9 mouse cellular contexts compared by ENCODE assay signal in the genomic region with DNA sequence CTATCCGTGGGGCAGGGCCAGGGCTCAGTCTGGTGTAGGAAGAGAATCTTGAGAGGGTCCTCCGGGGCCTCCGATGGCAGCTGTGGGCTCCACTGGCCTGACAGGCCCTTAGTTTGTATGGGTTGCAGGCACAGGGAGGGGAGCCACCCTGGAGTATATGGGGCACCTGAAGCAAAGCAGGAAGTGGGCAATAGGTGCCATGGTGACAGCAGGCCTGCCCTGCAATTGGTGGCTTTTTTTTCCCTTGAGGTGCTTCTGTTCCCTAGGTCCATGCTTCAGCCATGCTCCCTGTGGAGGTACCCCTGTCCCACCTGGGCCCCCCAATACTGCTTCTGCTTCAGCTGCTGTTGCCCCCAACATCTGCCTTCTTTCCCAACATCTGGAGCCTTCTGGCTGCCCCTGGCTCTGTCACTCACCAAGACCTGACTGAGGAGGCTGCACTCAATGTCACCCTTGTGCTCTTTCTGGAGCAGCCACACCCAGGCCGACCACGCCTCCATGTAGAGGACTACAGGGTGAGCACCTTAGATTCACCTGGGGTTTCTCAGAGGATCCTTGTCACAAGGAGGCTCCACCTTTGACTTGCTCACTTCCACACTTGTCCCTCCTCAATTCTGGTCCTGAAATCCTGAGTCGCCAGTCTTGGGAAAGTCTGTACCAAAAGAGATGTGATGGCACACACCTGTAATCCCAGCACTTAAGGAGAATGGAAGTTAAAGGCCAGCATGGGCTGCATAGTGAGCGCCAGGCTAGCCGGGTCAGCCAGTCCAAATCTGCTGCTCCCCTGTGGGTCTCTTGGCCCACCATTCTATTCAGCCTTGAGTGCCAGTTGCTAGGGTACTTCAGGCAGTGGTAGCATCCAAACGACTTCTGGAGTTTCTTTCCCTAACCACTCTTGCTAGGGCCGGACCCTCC. TPM values are rescaled to one million over a fixed set of nuclear protein-coding genes. Genes with fewer than 3 reads are reported as not detected.
A peak's percentile ranks its signal among the peaks of the same experiment; 100 is the strongest.
DNase-seq lines count a peak whose midpoint lies in the region; ATAC-seq and TF ChIP-seq lines count a peak whose summit lies in the region.
"Had no signal": no experiment of that assay in that cellular context is flagged by ENCODE, and none has a peak within 500 bp of the region (broad histone marks: within the 10 kb centered on the region; RNA-seq: fewer than 3 reads in every experiment).

No protein-coding gene starts in this region.

- TF ChIP-seq POLR2A in myocyte (IDR thresholded peaks at IDR 0.05; ENCODE audit: insufficient read length, low read depth), result no peak

- 79% methylated on average over 10 of the region's 10 CpGs for WGBS in forebrain, embryonic 10.5 days
- WGBS in forebrain, embryonic 16.5 days, result 82% methylated on average over 10 of the region's 10 CpGs
- 80% methylated on average over 10 of the region's 10 CpGs for WGBS in kidney, embryonic 16.5 days
- WGBS in embryonic facial prominence, embryonic 12.5 days, result 85% methylated on average over 10 of the region's 10 CpGs

- DNase-seq in forebrain, embryonic 10.5 days (ENCODE audit: extremely low spot score, low spot score), result no peak
- peak; percentile 6 for DNase-seq in kidney, postnatal 10 days
- no peak for DNase-seq in layer of hippocampus, postnatal 36 days
- DNase-seq in spleen, adult 12 weeks (ENCODE audit: low spot score), result no peak
- DNase-seq: embryo, embryonic 11 days had no signal

- peaks cover 15% of the 10 kb centered on the region for H3K4me1 ChIP-seq in forebrain, embryonic 10.5 days
- peaks cover 12% of the 10 kb centered on the region for H3K4me1 ChIP-seq in forebrain, embryonic 16.5 days (replicated peaks; ENCODE audit: control insufficient read depth, insufficient read depth, low read length)
- H3K4me1 ChIP-seq in kidney, embryonic 16.5 days (ENCODE audit: insufficient read depth, low read length), result peaks cover 5% of the 10 kb centered on the region
- peaks cover 11% of the 10 kb centered on the region; the same call in 1 of the 2 replicates for H3K4me1 ChIP-seq in embryonic facial prominence, embryonic 12.5 days

- H3K79me2 ChIP-seq in myocyte (ENCODE audit: control insufficient read depth, insufficient read depth), result no peaks in the 10 kb centered on the region

- no peaks in the 10 kb centered on the region for H3K9me3 ChIP-seq in forebrain, embryonic 10.5 days
- H3K9me3 ChIP-seq in forebrain, embryonic 16.5 days (ENCODE audit: control insufficient read depth, low read length), result no peaks in the 10 kb centered on the region
- no peaks in the 10 kb centered on the region for H3K9me3 ChIP-seq in kidney, embryonic 16.5 days (ENCODE audit: low read length)
- H3K9me3 ChIP-seq in embryonic facial prominence, embryonic 12.5 days, result no peaks in the 10 kb centered on the region

- ATAC-seq in forebrain, embryonic 16.5 days, result no peak
- no peak for ATAC-seq in kidney, embryonic 16.5 days (ENCODE audit: low FRiP score, low TSS enrichment)
- ATAC-seq in embryonic facial prominence, embryonic 12.5 days (ENCODE audit: insufficient number of reproducible peaks, insufficient read depth, low FRiP score, low TSS enrichment), result no peak

- no peak overlapping the region for H3ac ChIP-seq in myocyte (ENCODE audit: control insufficient read depth, insufficient read length)

- no peaks in the 10 kb centered on the region for H3K27me3 ChIP-seq in forebrain, embryonic 10.5 days (ENCODE audit: poor library complexity, severe bottlenecking)
- H3K27me3 ChIP-seq in forebrain, embryonic 16.5 days (replicated peaks; ENCODE audit: control insufficient read depth, insufficient read depth, low read length), result no peaks in the 10 kb centered on the region
- no peaks in the 10 kb centered on the region for H3K27me3 ChIP-seq in kidney, embryonic 16.5 days (ENCODE audit: insufficient read depth, low read length)
- H3K27me3 ChIP-seq in embryonic facial prominence, embryonic 12.5 days, result no peaks in the 10 kb centered on the region
- no peaks in the 10 kb centered on the region for H3K27me3 ChIP-seq in myocyte (ENCODE audit: control insufficient read depth, insufficient read depth, insufficient read length)

- peak overlapping the region; percentile 35; the same call in 1 of the 2 replicates for H3K27ac ChIP-seq in forebrain, embryonic 10.5 days
- H3K27ac ChIP-seq in forebrain, embryonic 16.5 days (ENCODE audit: low read length), result no peak overlapping the region
- no peak overlapping the region for H3K27ac ChIP-seq in kidney, embryonic 16.5 days (ENCODE audit: low read length)
- H3K27ac ChIP-seq in embryonic facial prominence, embryonic 12.5 days, result 0 out of 2 replicates have a peak overlapping the region, but pooled peaks have one; percentile 3

- no peak overlapping the region for H3K4me2 ChIP-seq in forebrain, embryonic 16.5 days (ENCODE audit: low read length)
- no peak overlapping the region for H3K4me2 ChIP-seq in kidney, embryonic 16.5 days (replicated peaks; ENCODE audit: low read depth, low read length)
- no peak overlapping the region for H3K4me2 ChIP-seq in embryonic facial prominence, embryonic 12.5 days (replicated peaks)
- H3K4me2 ChIP-seq in myocyte (ENCODE audit: low read depth), result no peak overlapping the region

- no peak overlapping the region for H3K4me3 ChIP-seq in forebrain, embryonic 10.5 days
- no peak overlapping the region for H3K4me3 ChIP-seq in forebrain, embryonic 16.5 days (replicated peaks; ENCODE audit: low read length)
- H3K4me3 ChIP-seq in kidney, embryonic 16.5 days (ENCODE audit: low read length), result no peak overlapping the region
- no peak overlapping the region for H3K4me3 ChIP-seq in embryonic facial prominence, embryonic 12.5 days
- H3K4me3 ChIP-seq in myocyte, result no peak overlapping the region

- peaks cover 66% of the 10 kb centered on the region for H3K36me3 ChIP-seq in forebrain, embryonic 10.5 days (replicated peaks)
- H3K36me3 ChIP-seq in forebrain, embryonic 16.5 days (ENCODE audit: control insufficient read depth, insufficient read depth), result peaks cover 21% of the 10 kb centered on the region
- H3K36me3 ChIP-seq in kidney, embryonic 16.5 days (ENCODE audit: insufficient read depth, low read length), result peaks cover 43% of the 10 kb centered on the region
- peaks cover 52% of the 10 kb centered on the region for H3K36me3 ChIP-seq in embryonic facial prominence, embryonic 12.5 days
- H3K36me3 ChIP-seq in myocyte (ENCODE audit: control insufficient read depth, insufficient read depth), result peaks cover 9% of the 10 kb centered on the region

- no peak overlapping the region for H3K9ac ChIP-seq in forebrain, embryonic 16.5 days (replicated peaks; ENCODE audit: low read depth, low read length)
- H3K9ac ChIP-seq in kidney, embryonic 16.5 days (replicated peaks; ENCODE audit: low read length), result no peak overlapping the region; the same call in 1 of the 2 replicates
- H3K9ac ChIP-seq in embryonic facial prominence, embryonic 12.5 days, result 0 out of 2 replicates have a peak overlapping the region, but pooled peaks have one; percentile 11

TF ChIP-seq in myocyte, 11 proteins besides CTCF, POLR2A, EP300 and RAD21 (continues in another document):
- TF ChIP-seq MYOG (IDR thresholded peaks at IDR 0.05; ENCODE audit: control insufficient read depth in 1 of 3, insufficient read depth in 1 of 3, insufficient read length in 2 of 3, low read depth in 2 of 3) (no peak), REST (IDR thresholded peaks at IDR 0.05; ENCODE audit: insufficient read depth, insufficient read length) (no peak), TCF3 (IDR thresholded peaks at IDR 0.05; ENCODE audit: insufficient read length, low read depth) (no peak)

RNA-seq across cellular contexts. Expression of a gene that starts 0.7 kb away (rescaled TPM):
- polyA plus RNA-seq in forebrain, embryonic 10.5 days (2016; fragmentation: Nextera tagmentation; extraction: Ambion mirVana), result 0.19 and 0.22 TPM in 2 replicates
- 0.12 and 0.14 TPM in 2 replicates for polyA plus RNA-seq in forebrain, embryonic 16.5 days (2015; fragmentation: Nextera tagmentation; extraction: Ambion mirVana)
- polyA plus RNA-seq in kidney, embryonic 16.5 days (2015; fragmentation: Nextera tagmentation; extraction: Ambion mirVana), result 0.21 and 0.31 TPM in 2 replicates
- 0.20 and 0.25 TPM in 2 replicates for polyA plus RNA-seq in embryonic facial prominence, embryonic 12.5 days (2016; fragmentation: Nextera tagmentation; extraction: Ambion mirVana)
- polyA plus RNA-seq in myocyte (2012; fragmentation: generic; extraction: Trizol), result 0.05 TPM
- total RNA-seq in layer of hippocampus, postnatal 36 days (2021), result under 1 TPM; 0.22 to 0.33 TPM

RNA-seq across cellular contexts. Expression of a gene that starts 10.8 kb away (rescaled TPM):
- 3.0 and 4.1 TPM in 2 replicates for polyA plus RNA-seq in forebrain, embryonic 10.5 days (2016; fragmentation: Nextera tagmentation; extraction: Ambion mirVana)
- 2.2 and 2.7 TPM in 2 replicates for polyA plus RNA-seq in forebrain, embryonic 16.5 days (2015; fragmentation: Nextera tagmentation; extraction: Ambion mirVana)
- polyA plus RNA-seq in kidney, embryonic 16.5 days (2015; fragmentation: Nextera tagmentation; extraction: Ambion mirVana), result 5.7 and 7.1 TPM in 2 replicates
- polyA plus RNA-seq in embryonic facial prominence, embryonic 12.5 days (2016; fragmentation: Nextera tagmentation; extraction: Ambion mirVana), result 8.7 and 9.5 TPM in 2 replicates
- 0.14 TPM for polyA plus RNA-seq in myocyte (2012; fragmentation: generic; extraction: Trizol)
- under 1 TPM; 0.62 to 0.94 TPM for total RNA-seq in layer of hippocampus, postnatal 36 days (2021)

RNA-seq across cellular contexts. Expression of a gene that starts 16.3 kb away (rescaled TPM):
- 229 and 234 TPM in 2 replicates for polyA plus RNA-seq in forebrain, embryonic 10.5 days (2016; fragmentation: Nextera tagmentation; extraction: Ambion mirVana)
- 81.7 and 85.2 TPM in 2 replicates for polyA plus RNA-seq in forebrain, embryonic 16.5 days (2015; fragmentation: Nextera tagmentation; extraction: Ambion mirVana)
- 132 and 137 TPM in 2 replicates for polyA plus RNA-seq in kidney, embryonic 16.5 days (2015; fragmentation: Nextera tagmentation; extraction: Ambion mirVana)
- 150 and 160 TPM in 2 replicates for polyA plus RNA-seq in embryonic facial prominence, embryonic 12.5 days (2016; fragmentation: Nextera tagmentation; extraction: Ambion mirVana)
- 208 TPM for polyA plus RNA-seq in myocyte (2012; fragmentation: generic; extraction: Trizol)
- 10 to 100 TPM; 45.1 to 50.1 TPM for total RNA-seq in layer of hippocampus, postnatal 36 days (2021)

RNA-seq across cellular contexts. Expression of a gene that starts 29.5 kb away (rescaled TPM):
- 4.3 and 5.1 TPM in 2 replicates for polyA plus RNA-seq in forebrain, embryonic 10.5 days (2016; fragmentation: Nextera tagmentation; extraction: Ambion mirVana)
- polyA plus RNA-seq in forebrain, embryonic 16.5 days (2015; fragmentation: Nextera tagmentation; extraction: Ambion mirVana), result 3.1 and 3.4 TPM in 2 replicates
- polyA plus RNA-seq in kidney, embryonic 16.5 days (2015; fragmentation: Nextera tagmentation; extraction: Ambion mirVana), result 4.5 and 6.9 TPM in 2 replicates
- polyA plus RNA-seq in embryonic facial prominence, embryonic 12.5 days (2016; fragmentation: Nextera tagmentation; extraction: Ambion mirVana), result 3.7 and 4.2 TPM in 2 replicates
- polyA plus RNA-seq in myocyte (2012; fragmentation: generic; extraction: Trizol), result 2.1 TPM
- total RNA-seq in layer of hippocampus, postnatal 36 days (2021), result under 1 TPM; 0.62 to 0.73 TPM

RNA-seq across cellular contexts. Expression of a gene that starts 32.7 kb away (rescaled TPM):
- polyA plus RNA-seq in forebrain, embryonic 10.5 days (2016; fragmentation: Nextera tagmentation; extraction: Ambion mirVana), result 174 and 179 TPM in 2 replicates
- polyA plus RNA-seq in forebrain, embryonic 16.5 days (2015; fragmentation: Nextera tagmentation; extraction: Ambion mirVana), result 79.3 and 85.5 TPM in 2 replicates
- polyA plus RNA-seq in kidney, embryonic 16.5 days (2015; fragmentation: Nextera tagmentation; extraction: Ambion mirVana), result 341 and 345 TPM in 2 replicates
- 205 and 211 TPM in 2 replicates for polyA plus RNA-seq in embryonic facial prominence, embryonic 12.5 days (2016; fragmentation: Nextera tagmentation; extraction: Ambion mirVana)
- 412 TPM for polyA plus RNA-seq in myocyte (2012; fragmentation: generic; extraction: Trizol)
- 10 to 100 TPM in 1 of 2 experiments, 1 to 10 TPM in 1; 6.7 to 11.5 TPM for total RNA-seq in layer of hippocampus, postnatal 36 days (2021)

Comparison
In these comparisons a context has a peak if more than half of its experiments do, and no peak if none do; other contexts are left out.
1. H3K27ac ChIP-seq: peak in forebrain, embryonic 10.5 days (single experiment) and embryonic facial prominence, embryonic 12.5 days (single experiment); none in forebrain, embryonic 16.5 days (single experiment) and kidney, embryonic 16.5 days (single experiment).